In the genomic region with DNA sequence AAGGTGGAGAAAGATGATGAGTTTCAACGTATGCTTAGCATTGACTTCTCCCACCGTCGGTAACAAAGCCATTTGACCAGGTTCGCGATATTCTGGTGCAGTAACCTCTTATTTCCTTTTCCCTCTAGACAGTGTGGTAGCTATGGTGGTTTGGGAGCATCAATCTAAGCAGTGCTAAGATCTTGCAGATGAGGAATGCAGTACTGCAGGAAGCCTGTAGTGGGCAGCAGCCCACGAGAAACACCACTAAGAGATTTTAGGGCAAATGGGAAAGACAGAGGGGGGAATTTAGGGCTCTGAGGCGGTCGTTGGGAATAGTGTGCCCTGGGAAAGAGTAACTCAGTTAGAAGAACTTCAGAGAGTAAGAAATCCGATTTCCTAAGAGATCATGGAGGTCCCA, we compare ENCODE assay signal across 8 mouse cellular contexts. TPM values are rescaled to one million over a fixed set of nuclear protein-coding genes. Genes with fewer than 3 reads are reported as not detected.
DNase-seq lines count a peak whose midpoint lies in the region; ATAC-seq and TF ChIP-seq lines count a peak whose summit lies in the region.

No protein-coding gene starts in this region.

- peak; percentile 25 for ATAC-seq in intestine, embryonic 14.5 days (replicated peaks; ENCODE audit: low FRiP score, low TSS enrichment, low read depth)
- ATAC-seq in liver, embryonic 11.5 days (replicated peaks; ENCODE audit: low FRiP score): peak; percentile 13
- peak; percentile 61 for ATAC-seq in midbrain, postnatal 0 days (ENCODE audit: low FRiP score)

- H3K4me2 ChIP-seq in intestine, embryonic 14.5 days (ENCODE audit: low read length): peak overlapping the region; percentile 56
- peak overlapping the region; percentile 65 for H3K4me2 ChIP-seq in liver, embryonic 11.5 days
- peak overlapping the region; percentile 37 for H3K4me2 ChIP-seq in midbrain, postnatal 0 days (ENCODE audit: low read depth, low read length, poor library complexity, severe bottlenecking)

- no peak for TF ChIP-seq EP300 in MEL (IDR thresholded peaks at IDR 0.05; ENCODE audit: low read depth in 1 of 2, low read length in 2 of 2)

- peak; percentile 30 for DNase-seq in 3134 (ENCODE audit: extremely low read depth, insufficient read length, low spot score)
- peak; percentile 50 for DNase-seq in MEL (ENCODE audit: low read depth, low spot score)
- DNase-seq in cerebellum, adult 9-11 months: peak; percentile 69
- peak; percentile 54 to 70 for DNase-seq in frontal cortex, postnatal 36 days (ENCODE audit: low spot score in 2 of 2)
- DNase-seq in intestine, embryonic 14.5 days (ENCODE audit: low spot score): no peak
- DNase-seq in liver, embryonic 11.5 days (ENCODE audit: low spot score): no peak
- peak; percentile 72 for DNase-seq in midbrain, postnatal 0 days (ENCODE audit: low spot score)
- peak; percentile 62 for DNase-seq in thymus, postnatal 14 days

- H3K27me3 ChIP-seq in MEL (ENCODE audit: control insufficient read depth in 1 of 2, insufficient read depth in 2 of 2, low read length in 2 of 2): no peaks in the 10 kb centered on the region
- no peaks in the 10 kb centered on the region for H3K27me3 ChIP-seq in intestine, embryonic 14.5 days (replicated peaks; ENCODE audit: control insufficient read depth, insufficient read depth, low read length)
- H3K27me3 ChIP-seq in liver, embryonic 11.5 days (replicated peaks; ENCODE audit: control insufficient read depth, insufficient read depth, low read length): no peaks in the 10 kb centered on the region; the same call in 1 of the 2 replicates
- no peaks in the 10 kb centered on the region for H3K27me3 ChIP-seq in midbrain, postnatal 0 days (ENCODE audit: insufficient read depth, low read length)

- no peaks in the 10 kb centered on the region; a peak in 1 of 4 replicates for H3K4me1 ChIP-seq in MEL (ENCODE audit: control insufficient read depth in 1 of 2, insufficient read depth in 2 of 2, low read length in 2 of 2)
- H3K4me1 ChIP-seq in intestine, embryonic 14.5 days (replicated peaks; ENCODE audit: control insufficient read depth, insufficient read depth, low read length): no peaks in the 10 kb centered on the region; the same call in 1 of the 2 replicates
- H3K4me1 ChIP-seq in liver, embryonic 11.5 days (replicated peaks; ENCODE audit: control insufficient read depth, insufficient read depth, low read length): no peaks in the 10 kb centered on the region
- no peaks in the 10 kb centered on the region for H3K4me1 ChIP-seq in midbrain, postnatal 0 days (ENCODE audit: insufficient read depth, low read length)

- H3K9ac ChIP-seq in MEL (ENCODE audit: control insufficient read depth, low read depth, low read length, poor library complexity, severe bottlenecking): no peak overlapping the region
- no peak overlapping the region for H3K9ac ChIP-seq in intestine, embryonic 14.5 days (ENCODE audit: low read length)
- no peak overlapping the region for H3K9ac ChIP-seq in liver, embryonic 11.5 days (ENCODE audit: low read depth, low read length)
- no peak overlapping the region for H3K9ac ChIP-seq in midbrain, postnatal 0 days (replicated peaks; ENCODE audit: low read length, poor library complexity, severe bottlenecking)

- TF ChIP-seq POLR2A in MEL (IDR thresholded peaks at IDR 0.05; ENCODE audit: control insufficient read depth in 1 of 2, insufficient read depth in 1 of 2, low read depth in 1 of 2, low read length in 2 of 2, poor library complexity in 1 of 2): no peak

- H3K9me3 ChIP-seq in MEL (replicated peaks; ENCODE audit: insufficient read depth, low read length): no peaks in the 10 kb centered on the region
- H3K9me3 ChIP-seq in intestine, embryonic 14.5 days (ENCODE audit: control insufficient read depth, low read length): no peaks in the 10 kb centered on the region
- H3K9me3 ChIP-seq in liver, embryonic 11.5 days (ENCODE audit: control insufficient read depth, low read length): no peaks in the 10 kb centered on the region
- H3K9me3 ChIP-seq in midbrain, postnatal 0 days (ENCODE audit: low read length): no peaks in the 10 kb centered on the region

- 15% methylated on average over 9 of the region's 9 CpGs for WGBS in intestine, embryonic 14.5 days
- WGBS in liver, embryonic 11.5 days: 8% methylated on average over 9 of the region's 9 CpGs
- 13% methylated on average over 9 of the region's 9 CpGs for WGBS in midbrain, postnatal 0 days

- H3K4me3 ChIP-seq in MEL (ENCODE audit: control insufficient read depth in 1 of 2, insufficient read depth in 1 of 2, low read depth in 2 of 2, low read length in 2 of 2): no peak overlapping the region
- peak overlapping the region; percentile 51 for H3K4me3 ChIP-seq in intestine, embryonic 14.5 days (ENCODE audit: low read depth, low read length)
- peak overlapping the region; percentile 49 for H3K4me3 ChIP-seq in liver, embryonic 11.5 days (ENCODE audit: low read depth, low read length)
- H3K4me3 ChIP-seq in midbrain, postnatal 0 days (ENCODE audit: low read depth, low read length): peak overlapping the region; percentile 29

- H3K36me3 ChIP-seq in MEL (ENCODE audit: control insufficient read depth in 1 of 2, insufficient read depth in 2 of 2, low read length in 2 of 2): no peaks in the 10 kb centered on the region
- H3K36me3 ChIP-seq in intestine, embryonic 14.5 days (ENCODE audit: control insufficient read depth, insufficient read depth, low read length): no peaks in the 10 kb centered on the region
- no peaks in the 10 kb centered on the region for H3K36me3 ChIP-seq in liver, embryonic 11.5 days (ENCODE audit: control insufficient read depth, insufficient read depth, low read length)
- H3K36me3 ChIP-seq in midbrain, postnatal 0 days (ENCODE audit: insufficient read depth, low read length): no peaks in the 10 kb centered on the region

- H3K79me2 ChIP-seq in MEL (ENCODE audit: control insufficient read depth, insufficient read depth, low read length, poor library complexity): no peaks in the 10 kb centered on the region; the same call in 1 of the 2 replicates

- H3K27ac ChIP-seq in MEL (ENCODE audit: control insufficient read depth, low read depth, low read length): no peak overlapping the region
- H3K27ac ChIP-seq in intestine, embryonic 14.5 days (ENCODE audit: low read depth): peak overlapping the region; percentile 36; the same call in 1 of the 2 replicates
- no peak overlapping the region for H3K27ac ChIP-seq in liver, embryonic 11.5 days (ENCODE audit: low read depth, low read length)
- no peak overlapping the region for H3K27ac ChIP-seq in midbrain, postnatal 0 days (ENCODE audit: low read depth, low read length)

- TF ChIP-seq CTCF in MEL (IDR thresholded peaks at IDR 0.05 in 2 of 3, conservative IDR thresholded peaks at IDR 0.05 in 1 of 3; ENCODE audit: control insufficient read depth in 1 of 3, insufficient read depth in 1 of 3, low read depth in 2 of 3, low read length in 3 of 3, poor library complexity in 1 of 3, severe bottlenecking in 1 of 3): peak; percentile 47 to 75 (median 60)
- TF ChIP-seq CTCF in midbrain, postnatal 0 days (IDR thresholded peaks at IDR 0.05): peak; percentile 78

- peak; percentile 50 for TF ChIP-seq RAD21 in MEL (IDR thresholded peaks at IDR 0.05; ENCODE audit: low read depth, low read length)

TF ChIP-seq in MEL, 35 proteins besides CTCF, POLR2A, EP300 and RAD21:
- TF ChIP-seq USF2 (IDR thresholded peaks at IDR 0.05; ENCODE audit: borderline replicate concordance in 1 of 2, insufficient read depth in 1 of 2, low read depth in 1 of 2, low read length in 2 of 2) (no peak), SMC3 (IDR thresholded peaks at IDR 0.05; ENCODE audit: low read depth, low read length) (peak; percentile 46), CHD2 (IDR thresholded peaks at IDR 0.05; ENCODE audit: low read length) (no peak)

RNA-seq across cellular contexts. Expression of gene Dlg3, which starts 9.0 kb away (rescaled TPM):
- 2.2 and 2.4 TPM in 2 replicates for total RNA-seq in MEL (2012; rRNA removed)
- polyA plus RNA-seq in MEL (2012; ENCODE audit: insufficient read depth in 1 of 2, insufficient read length in 2 of 2, low read depth in 1 of 2, low replicate concordance in 2 of 2, missing spikeins in 1 of 2): 1 to 10 TPM in 1 of 2 experiments, not detected in 1; 2.8 TPM
- 7.7 and 8.4 TPM in 2 replicates for polyA plus RNA-seq in intestine, embryonic 14.5 days (2014; fragmentation: Nextera tagmentation; extraction: Ambion mirVana)
- 2.7 and 3.0 TPM in 2 replicates for polyA plus RNA-seq in liver, embryonic 11.5 days (2014; fragmentation: Nextera tagmentation; extraction: Ambion mirVana)
- 37.1 and 44.9 TPM in 2 replicates for total RNA-seq in midbrain, postnatal 0 days (2014; rRNA removed)
- polyA plus RNA-seq in midbrain, postnatal 0 days (2015; fragmentation: Nextera tagmentation; extraction: Ambion mirVana): 2.9 and 3.5 TPM in 2 replicates

RNA-seq across cellular contexts. Expression of gene Gdpd2, which starts 46.8 kb away (rescaled TPM):
- not detected in 2 replicates for total RNA-seq in MEL (2012; rRNA removed)
- not detected for polyA plus RNA-seq in MEL (2012; ENCODE audit: insufficient read depth in 1 of 2, insufficient read length in 2 of 2, low read depth in 1 of 2, low replicate concordance in 2 of 2, missing spikeins in 1 of 2)
- polyA plus RNA-seq in intestine, embryonic 14.5 days (2014; fragmentation: Nextera tagmentation; extraction: Ambion mirVana): 0.16 and 0.31 TPM in 2 replicates
- 0.14 and 0.19 TPM in 2 replicates for polyA plus RNA-seq in liver, embryonic 11.5 days (2014; fragmentation: Nextera tagmentation; extraction: Ambion mirVana)
- 37.4 and 42.5 TPM in 2 replicates for total RNA-seq in midbrain, postnatal 0 days (2014; rRNA removed)
- polyA plus RNA-seq in midbrain, postnatal 0 days (2015; fragmentation: Nextera tagmentation; extraction: Ambion mirVana): 43.8 and 47.7 TPM in 2 replicates

Comparison
In these comparisons a context has a peak if more than half of its experiments do, and no peak if none do; other contexts are left out.
1. DNase-seq: peak in 3134 (single experiment), MEL (single experiment), cerebellum, adult 9-11 months (single experiment), frontal cortex, postnatal 36 days (2 of 2), midbrain, postnatal 0 days (single experiment) and thymus, postnatal 14 days (single experiment); none in intestine, embryonic 14.5 days (single experiment) and liver, embryonic 11.5 days (single experiment).
2. H3K4me3 ChIP-seq: peak in intestine, embryonic 14.5 days (single experiment), liver, embryonic 11.5 days (single experiment) and midbrain, postnatal 0 days (single experiment); none in MEL (0 of 2).
3. RNA of gene Gdpd2, which starts 46.8 kb away (polyA plus RNA-seq): 43.8 to 47.7 TPM in midbrain, postnatal 0 days; 0.16 to 0.31 TPM in intestine, embryonic 14.5 days, 0.14 to 0.19 TPM in liver, embryonic 11.5 days and not detected in MEL; every median in the first group is over 10 times any median in the second.
4. Peak in every context shown above with its lines, with median percentiles within 50 percentile points of each other: ATAC-seq and H3K4me2 ChIP-seq.